Mouse (Mus musculus): Measurements from ENCODE around the gene Olfr1413.

- TF ChIP-seq CTCF (IDR thresholded peaks at IDR 0.05; ENCODE audit: borderline replicate concordance, insufficient read depth, low read length) (no peak), POLR2A (IDR thresholded peaks at IDR 0.05; ENCODE audit: low read depth, low read length) (no peak)
Measured at GRCm38 (mm10) chr1:92539071-92539470, 32.1 kb upstream of the Olfr1413 start.

Measured in embryonic fibroblast, embryonic 13.5 days (primary cell).